Mouse (Mus musculus) midbrain, embryonic 15.5 days (tissue): Measurements from ENCODE around the gene Adck1. TPM values are rescaled to one million over a fixed set of nuclear protein-coding genes. Genes with fewer than 3 reads are reported as not detected.

Experiments
- ATAC-seq: fragments of 200-750 bp; cut with Nextera tagmentation; replicated peaks from 2 replicates; pipeline ENCODE4 v1.8.0; 2017; ENCODE audit warnings: moderate TSS enrichment
- H3K27ac ChIP-seq: fragments of 300-500 bp; sonication (generic); 2 replicates; pipeline ENCODE4 v1.5.1; 2015; ENCODE audit warnings: mild to moderate bottlenecking, inconsistent platforms
- H3K27me3 ChIP-seq: fragments of 300-500 bp; sonication (generic); replicated peaks from 2 replicates; pipeline ENCODE4 v1.6.1; 2015; ENCODE audit warnings: inconsistent platforms
- H3K36me3 ChIP-seq: fragments of 300-500 bp; sonication (generic); replicated peaks from 2 replicates; pipeline ENCODE4 v1.6.1; 2015; ENCODE audit warnings: inconsistent platforms
- H3K4me1 ChIP-seq: fragments of 300-500 bp; sonication (generic); 2 replicates; pipeline ENCODE4 v1.6.1; 2015; ENCODE audit warnings: inconsistent platforms
- H3K4me2 ChIP-seq: fragments of 300-500 bp; sonication (generic); 2 replicates; pipeline ENCODE4 v1.6.1; 2015; ENCODE audit warnings: inconsistent platforms, mild to moderate bottlenecking, moderate library complexity
- H3K4me3 ChIP-seq: fragments of 300-500 bp; sonication (generic); 2 replicates; pipeline ENCODE4 v1.5.1; 2015; ENCODE audit warnings: mild to moderate bottlenecking, inconsistent platforms
- H3K9ac ChIP-seq: fragments of 300-500 bp; sonication (generic); 2 replicates; pipeline ENCODE4 v1.6.1; 2015; ENCODE audit warnings: mild to moderate bottlenecking, inconsistent platforms
- H3K9me3 ChIP-seq: fragments of 300-500 bp; sonication (generic); 2 replicates; pipeline ENCODE4 v1.6.1; 2016; ENCODE audit warnings: inconsistent platforms
- WGBS: fragments of 180-500 bp; shearing (Covaris S2); methylation state at CpG from one replicate; pipeline ENCODE4 v1.1.7; 2015; ENCODE audit warnings: mixed read lengths; 5-methylcytosine and 5-hydroxymethylcytosine counted together
- polyA plus RNA-seq: library from polyadenylated mRNA; unstranded; fragments of >200 nt; fragmentation: Nextera tagmentation; extraction: Ambion mirVana; gene quantifications from 2 replicates; pipeline ENCODE4 v1.2.1, GENCODE M21; 2015

The Adck1 gene
- polyA plus RNA-seq, 1 experiment from 2014 or later = 38.8 TPM

- Histone ChIP-seq H3K36me3 (no peaks in the 10 kb centered on the region), H3K27me3 (no peaks in the 10 kb centered on the region), H3K4me3 (no peak overlapping the region), H3K9me3 (no peaks in the 10 kb centered on the region), H3K4me2 (no peak overlapping the region), H3K9ac (no peak overlapping the region), H3K4me1 (0 out of 2 replicates have a peak, but pooled peaks cover 3% of the 10 kb centered on the region), H3K27ac (no peak overlapping the region)
- ATAC-seq = no peak
- 95% methylated on average over 7 of the region's 7 CpGs for WGBS
These were observed 72.8 kb downstream of the Adck1 start for GRCm38 (mm10) chr12:88433171-88433570.

- Histone ChIP-seq H3K27ac (no peak overlapping the region), H3K4me2 (no peak overlapping the region), H3K27me3 (no peaks in the 10 kb centered on the region), H3K36me3 (no peaks in the 10 kb centered on the region), H3K4me1 (peaks cover 3% of the 10 kb centered on the region; the same call in 1 of the 2 replicates), H3K9ac (no peak overlapping the region), H3K4me3 (no peak overlapping the region), H3K9me3 (no peaks in the 10 kb centered on the region)
- no peak for ATAC-seq
- WGBS = 72% methylated on average over 15 of the region's 15 CpGs
These were observed 76.8 kb downstream of the Adck1 start for GRCm38 (mm10) chr12:88436962-88437750.

- H3K36me3 ChIP-seq = no peaks in the 10 kb centered on the region
- H3K9me3 ChIP-seq = no peaks in the 10 kb centered on the region
- no peaks in the 10 kb centered on the region for H3K27me3 ChIP-seq
- no peak overlapping the region for H3K9ac ChIP-seq
- no peak overlapping the region for H3K4me3 ChIP-seq
- no peak overlapping the region for H3K4me2 ChIP-seq
- 66% methylated on average over 14 of the region's 14 CpGs for WGBS
- peak overlapping the region; percentile 3; the same call in 1 of the 2 replicates for H3K27ac ChIP-seq
- peak; percentile 68 for ATAC-seq
- H3K4me1 ChIP-seq = peaks cover 7% of the 10 kb centered on the region; the same call in 1 of the 2 replicates
These were observed 81.8 kb downstream of the Adck1 start for GRCm38 (mm10) chr12:88441922-88442809.

GRCm38 (mm10) chr12:88444040-88444439 is 83.7 kb downstream of the Adck1 start:
- Histone ChIP-seq H3K9me3 (no peaks in the 10 kb centered on the region), H3K27ac (no peak overlapping the region), H3K9ac (no peak overlapping the region), H3K4me3 (no peak overlapping the region), H3K4me1 (peaks cover 6% of the 10 kb centered on the region; the same call in 1 of the 2 replicates), H3K36me3 (no peaks in the 10 kb centered on the region), H3K27me3 (no peaks in the 10 kb centered on the region), H3K4me2 (no peak overlapping the region)
- WGBS = 93% methylated on average over 5 of the region's 5 CpGs
- ATAC-seq = no peak

- peaks cover 6% of the 10 kb centered on the region; the same call in 1 of the 2 replicates for H3K4me1 ChIP-seq
- H3K9ac ChIP-seq = no peak overlapping the region
- no peak overlapping the region for H3K27ac ChIP-seq
- 88% methylated on average over 3 of the region's 3 CpGs for WGBS
- H3K36me3 ChIP-seq = 0 out of 2 replicates have a peak, but pooled peaks cover 3% of the 10 kb centered on the region
- no peaks in the 10 kb centered on the region for H3K27me3 ChIP-seq
- H3K4me2 ChIP-seq = no peak overlapping the region
- no peak overlapping the region for H3K4me3 ChIP-seq
- ATAC-seq = no peak
- no peaks in the 10 kb centered on the region for H3K9me3 ChIP-seq
These were observed 85.1 kb downstream of the Adck1 start for GRCm38 (mm10) chr12:88445471-88445870.

GRCm38 (mm10) chr12:88450658-88451563 is 90.6 kb downstream of the Adck1 start:
- Histone ChIP-seq H3K4me3 (no peak overlapping the region), H3K9ac (no peak overlapping the region), H3K36me3 (0 out of 2 replicates have a peak, but pooled peaks cover 3% of the 10 kb centered on the region), H3K4me1 (peaks cover 3% of the 10 kb centered on the region; the same call in 1 of the 2 replicates), H3K4me2 (no peak overlapping the region), H3K27ac (no peak overlapping the region), H3K27me3 (no peaks in the 10 kb centered on the region), H3K9me3 (no peaks in the 10 kb centered on the region)
- WGBS = 70% methylated on average over 4 of the region's 4 CpGs
- no peak for ATAC-seq

GRCm38 (mm10) chr12:88454701-88455410 is 94.5 kb downstream of the Adck1 start:
- ATAC-seq = no peak; the same call in 1 of the 2 replicates
- Histone ChIP-seq H3K4me2 (no peak overlapping the region), H3K9ac (no peak overlapping the region), H3K4me1 (peaks cover 3% of the 10 kb centered on the region; the same call in 1 of the 2 replicates), H3K4me3 (no peak overlapping the region), H3K9me3 (no peaks in the 10 kb centered on the region), H3K27ac (no peak overlapping the region), H3K36me3 (0 out of 2 replicates have a peak, but pooled peaks cover 1% of the 10 kb centered on the region), H3K27me3 (no peaks in the 10 kb centered on the region)
- 85% methylated on average over 12 of the region's 12 CpGs for WGBS

- Histone ChIP-seq H3K4me1 (peaks cover 3% of the 10 kb centered on the region; the same call in 1 of the 2 replicates), H3K27me3 (no peaks in the 10 kb centered on the region), H3K4me3 (no peak overlapping the region), H3K27ac (no peak overlapping the region), H3K9me3 (no peaks in the 10 kb centered on the region), H3K36me3 (0 out of 2 replicates have a peak, but pooled peaks cover 4% of the 10 kb centered on the region), H3K9ac (no peak overlapping the region), H3K4me2 (no peak overlapping the region)
- 97% methylated on average over 1 of the region's 1 CpGs for WGBS
- ATAC-seq = no peak
These were observed 96.7 kb downstream of the Adck1 start for GRCm38 (mm10) chr12:88457021-88457420.

GRCm38 (mm10) chr12:88458936-88459335 is 98.6 kb downstream of the Adck1 start:
- H3K36me3 ChIP-seq = 0 out of 2 replicates have a peak, but pooled peaks cover 6% of the 10 kb centered on the region
- 95% methylated on average over 12 of the region's 12 CpGs for WGBS

GRCm38 (mm10) chr12:88459461-88459860 is 99.1 kb downstream of the Adck1 start:
- 88% methylated on average over 1 of the region's 1 CpGs for WGBS
- Histone ChIP-seq H3K4me1 (peaks cover 3% of the 10 kb centered on the region; the same call in 1 of the 2 replicates), H3K36me3 (0 out of 2 replicates have a peak, but pooled peaks cover 6% of the 10 kb centered on the region), H3K4me2 (no peak overlapping the region), H3K4me3 (no peak overlapping the region), H3K9ac (no peak overlapping the region), H3K27me3 (no peaks in the 10 kb centered on the region), H3K27ac (no peak overlapping the region), H3K9me3 (no peaks in the 10 kb centered on the region)
- ATAC-seq = no peak

More at GRCm38 (mm10) chr12:88458936-88459335, 98.6 kb downstream of the Adck1 start:
- no peak overlapping the region for H3K4me2 ChIP-seq
- no peak overlapping the region for H3K9ac ChIP-seq
- H3K4me3 ChIP-seq = no peak overlapping the region
- no peaks in the 10 kb centered on the region for H3K27me3 ChIP-seq
- no peak for ATAC-seq
- peaks cover 3% of the 10 kb centered on the region; the same call in 1 of the 2 replicates for H3K4me1 ChIP-seq
- H3K9me3 ChIP-seq = no peaks in the 10 kb centered on the region
- H3K27ac ChIP-seq = no peak overlapping the region

- H3K9me3 ChIP-seq = no peaks in the 10 kb centered on the region
- H3K27me3 ChIP-seq = no peaks in the 10 kb centered on the region
- no peak overlapping the region for H3K4me3 ChIP-seq
- no peak overlapping the region for H3K27ac ChIP-seq
- no peak overlapping the region for H3K9ac ChIP-seq
- H3K36me3 ChIP-seq = 0 out of 2 replicates have a peak, but pooled peaks cover 6% of the 10 kb centered on the region
- no peak overlapping the region for H3K4me2 ChIP-seq
- no peaks in the 10 kb centered on the region for H3K4me1 ChIP-seq
- no peak for ATAC-seq
- 89% methylated on average over 6 of the region's 6 CpGs for WGBS
These were observed 100.7 kb downstream of the Adck1 start for GRCm38 (mm10) chr12:88461026-88461425.
